Mouse (Mus musculus) liver, embryonic 14.5 days (tissue): ENCODE data around the gene Bok.

Experiments used
- CTCF ChIP-seq: IDR thresholded peaks from 2 replicates; pipeline ENCODE4 v1.5.1; 2016; ENCODE audit warnings: antibody characterized with exemption, low read depth, control low read depth
- EP300 ChIP-seq: IDR thresholded peaks from 2 replicates; pipeline ENCODE4 v1.6.1; 2016; ENCODE audit warnings: antibody characterized with exemption, low read depth

GRCm38 (mm10) chr1:93740671-93741070 lies 55.2 kb downstream of the Bok start:
- TF ChIP-seq CTCF (no peak), EP300 (no peak)
